Mouse (Mus musculus) cerebellum, postnatal 10 days (tissue): ENCODE results near the gene Yy1.
A peak's percentile ranks its signal among the peaks of the same experiment; 100 is the strongest.
"Not testable (repeated sequence)": the region's sequence is repeated elsewhere in the genome, so short reads cannot be mapped to it uniquely, and the experiment has no call there.

Source experiments
- DNase-seq, 2 experiments: peaks; one replicate each; pipeline ENCODE4 v3.0.0; 2021; ENCODE audit warnings: mixed read lengths in 2 of 2

The Yy1 gene

DNA sequence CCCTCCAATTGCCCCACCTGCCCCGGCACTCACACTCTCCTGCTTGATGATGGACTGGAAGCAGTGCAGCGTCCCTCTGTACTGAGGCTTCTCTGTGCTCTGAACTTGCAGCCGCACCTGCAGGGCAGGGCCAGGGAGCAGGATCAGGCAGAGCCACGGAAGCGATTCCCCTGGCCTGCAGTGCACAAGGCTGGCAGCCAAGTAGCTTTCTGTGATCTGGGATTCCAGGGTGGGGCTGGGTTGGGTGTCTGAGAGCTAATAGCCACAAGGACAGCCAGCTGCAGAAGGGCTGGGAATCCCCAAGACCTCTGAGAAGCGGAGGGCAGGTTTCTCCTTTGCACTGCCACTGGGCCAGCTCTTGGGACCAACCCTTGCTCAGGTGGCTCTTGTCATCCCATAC is 34.9 kb downstream of the Yy1 start:
- DNase-seq: peak in 1 of 2 experiments; percentile 9

DNA sequence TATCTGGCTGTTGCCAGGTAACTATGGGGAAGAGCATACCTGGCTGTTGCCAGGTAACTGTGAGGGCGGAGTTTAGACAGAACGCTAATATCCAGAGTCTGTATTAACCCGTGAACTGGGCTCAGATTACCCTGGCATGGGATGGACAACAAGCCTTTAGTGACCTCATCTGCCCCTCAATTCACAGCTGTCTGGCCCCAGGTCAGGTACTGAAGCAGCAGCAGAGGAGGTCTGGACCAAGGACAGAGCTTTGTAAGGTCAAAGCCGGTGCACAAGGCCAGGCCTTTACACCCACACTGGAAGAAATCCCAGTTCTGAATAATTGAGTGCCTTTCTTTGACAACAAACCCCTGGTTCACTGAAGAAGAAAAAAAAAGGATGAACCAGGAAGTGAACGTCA is 36.9 kb downstream of the Yy1 start:
- DNase-seq: no peak

DNA sequence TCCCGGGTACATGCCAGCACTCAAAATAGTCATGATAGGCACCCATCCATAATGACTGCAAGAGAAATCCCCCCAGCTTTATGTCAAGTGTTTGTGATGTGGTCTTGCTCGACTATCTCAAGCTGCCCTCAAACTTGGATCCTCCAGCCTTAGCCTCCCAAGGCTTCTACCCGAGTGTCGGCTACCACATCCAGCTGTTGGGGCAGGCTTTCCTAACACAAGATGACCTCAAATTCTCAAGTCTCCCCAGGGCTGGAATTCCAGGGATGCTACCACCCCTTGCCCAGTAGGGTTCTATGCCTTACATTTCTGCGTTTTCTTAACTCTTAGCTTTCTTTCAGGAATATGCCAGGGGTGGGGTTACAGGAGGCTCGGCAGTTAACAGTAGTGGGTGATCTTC is 37.6 kb downstream of the Yy1 start:
- DNase-seq: no peak

DNA sequence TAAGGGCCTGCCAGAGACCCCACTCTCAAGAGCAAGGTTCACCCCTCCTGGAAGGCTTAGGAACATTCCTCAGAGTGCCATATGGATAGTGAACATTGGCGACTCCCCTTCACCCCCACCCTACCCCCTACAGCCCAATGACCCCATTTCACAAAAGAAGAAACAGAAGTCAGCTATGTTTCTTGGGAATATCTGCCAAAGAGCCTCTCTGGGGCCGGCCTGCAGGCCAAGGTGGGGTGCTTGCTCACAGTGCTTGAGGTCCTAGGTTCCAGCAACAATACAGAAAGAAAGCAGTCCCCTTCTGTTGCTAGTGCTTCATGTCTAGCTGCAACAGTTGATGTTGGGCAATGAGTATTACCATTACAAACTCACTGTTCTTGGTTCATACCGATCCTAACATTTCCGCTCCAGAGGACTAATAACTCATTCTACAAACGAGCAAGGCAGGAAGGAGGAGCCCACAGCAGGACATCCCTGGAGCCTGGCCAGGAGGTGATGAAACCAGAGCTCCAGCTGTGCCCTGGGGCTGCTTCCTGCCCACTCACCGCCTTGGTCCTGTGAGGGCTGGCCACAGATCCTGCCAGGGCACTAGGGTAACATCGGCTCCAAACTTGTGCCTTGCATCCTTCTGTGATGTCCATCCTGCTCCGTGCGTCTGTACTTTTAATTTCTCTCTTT is 39.3 kb downstream of the Yy1 start:
- peak; percentile 75 to 76 for DNase-seq

DNA sequence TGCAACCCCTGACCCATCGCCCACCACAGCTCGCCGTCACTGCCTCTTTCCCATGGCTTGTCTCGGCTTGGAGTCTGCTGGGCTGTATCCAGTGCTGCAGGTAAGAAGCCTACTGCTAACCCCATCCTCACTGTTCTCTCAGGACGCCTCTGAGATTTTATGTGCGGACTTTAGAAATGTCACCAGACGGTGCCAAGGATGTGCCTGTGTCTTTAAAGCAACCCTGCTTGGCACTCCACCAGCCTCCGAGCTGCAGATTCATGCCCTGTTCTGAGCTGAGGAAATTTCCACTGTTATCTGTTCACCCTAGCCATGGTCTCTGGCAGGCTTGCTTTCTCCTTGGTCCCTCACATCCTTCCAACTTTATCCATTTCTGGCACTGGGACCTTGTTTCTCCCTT is 40.1 kb downstream of the Yy1 start:
- peak; percentile 65 to 70 for DNase-seq

DNA sequence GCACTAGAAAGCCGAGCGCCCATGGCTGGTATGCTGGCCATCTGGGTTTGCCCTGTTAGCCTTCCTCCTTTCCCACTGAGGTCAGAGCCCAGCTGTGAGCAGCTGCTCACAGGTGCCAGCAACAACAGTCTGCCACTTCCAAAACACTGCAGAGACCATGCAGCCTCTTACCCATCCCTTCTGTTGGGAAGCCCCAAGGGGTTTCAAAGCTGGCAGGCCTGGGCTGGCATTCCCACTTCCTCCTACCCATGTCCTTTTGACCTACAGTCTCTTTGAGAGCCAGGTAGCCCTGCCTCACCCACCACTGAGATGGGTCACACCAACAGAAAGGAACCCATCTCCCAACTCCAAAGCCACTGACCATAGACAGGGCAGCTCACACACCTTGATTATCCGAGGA is 40.6 kb downstream of the Yy1 start:
- DNase-seq: peak in 1 of 2 experiments; percentile 24

DNA sequence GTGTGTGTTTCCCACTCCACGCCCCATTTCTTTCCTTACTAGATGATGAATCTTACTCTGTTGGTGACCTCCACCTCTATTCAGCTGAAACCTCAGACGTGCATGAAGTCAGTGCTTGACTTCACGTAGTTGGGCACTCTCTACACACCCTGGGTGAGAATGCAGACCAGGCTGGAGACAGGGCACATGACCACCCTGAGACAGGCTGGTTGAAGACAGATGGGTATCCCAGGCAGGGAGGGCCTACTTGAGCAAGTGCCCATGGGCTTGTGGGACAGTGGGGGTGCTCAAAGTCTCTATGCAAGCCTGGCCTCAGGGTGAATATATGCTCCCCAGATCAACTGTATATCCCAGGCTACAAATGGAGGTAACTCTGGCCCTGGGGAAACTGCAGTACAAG is 41.6 kb downstream of the Yy1 start:
- DNase-seq: no peak

DNA sequence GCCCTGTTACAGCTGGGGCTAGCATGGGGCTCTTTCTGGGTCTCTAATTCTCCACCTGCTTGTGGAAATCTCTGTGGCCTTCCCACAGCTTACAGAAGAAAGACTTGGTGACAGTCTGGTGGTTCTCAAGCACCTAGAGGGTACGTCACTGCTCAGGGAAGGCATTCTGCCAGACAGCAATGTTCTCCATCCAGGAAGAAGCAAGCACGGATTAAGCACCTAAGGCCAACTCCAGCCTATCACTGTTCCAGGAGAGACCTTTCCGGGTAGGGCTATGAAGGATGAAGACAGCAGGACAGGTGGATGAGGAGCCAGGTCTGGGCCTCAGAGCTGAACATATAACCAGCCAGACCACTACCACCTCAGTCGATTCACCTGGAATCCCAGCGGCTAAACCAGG is 42.0 kb downstream of the Yy1 start:
- peak in 1 of 2 experiments; percentile 38 for DNase-seq

DNA sequence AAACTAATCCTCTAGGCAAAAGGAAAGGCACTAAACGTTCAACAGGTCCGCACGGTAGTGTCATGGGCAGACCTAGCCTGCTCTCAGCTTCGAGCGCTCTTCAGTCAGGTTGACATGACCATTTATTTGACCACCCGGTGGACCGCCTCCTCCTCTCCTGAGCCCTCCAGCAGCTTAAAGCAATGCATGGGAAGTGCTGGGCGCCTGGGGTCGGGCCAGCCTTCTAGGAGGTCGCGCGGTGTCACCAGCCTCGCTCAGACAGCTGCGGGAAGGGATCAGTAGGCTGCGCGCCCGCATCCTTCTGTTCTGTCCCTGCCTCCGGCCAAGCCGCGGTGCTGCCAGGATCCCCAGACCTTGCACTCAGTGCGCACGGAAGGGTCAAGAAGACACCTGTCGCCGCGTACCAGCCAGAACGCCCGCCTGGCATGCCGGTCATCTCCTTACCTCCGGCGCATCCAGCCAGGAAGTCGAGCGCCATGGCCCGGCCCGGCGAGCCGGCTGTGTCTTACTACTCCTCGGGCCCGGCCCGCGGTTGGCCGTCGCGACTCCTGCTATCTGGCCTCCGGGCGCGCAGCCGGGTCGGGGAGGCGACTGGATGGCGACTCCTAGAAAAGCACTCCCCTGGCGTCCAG is 42.6 kb downstream of the Yy1 start:
- DNase-seq: no peak

DNA sequence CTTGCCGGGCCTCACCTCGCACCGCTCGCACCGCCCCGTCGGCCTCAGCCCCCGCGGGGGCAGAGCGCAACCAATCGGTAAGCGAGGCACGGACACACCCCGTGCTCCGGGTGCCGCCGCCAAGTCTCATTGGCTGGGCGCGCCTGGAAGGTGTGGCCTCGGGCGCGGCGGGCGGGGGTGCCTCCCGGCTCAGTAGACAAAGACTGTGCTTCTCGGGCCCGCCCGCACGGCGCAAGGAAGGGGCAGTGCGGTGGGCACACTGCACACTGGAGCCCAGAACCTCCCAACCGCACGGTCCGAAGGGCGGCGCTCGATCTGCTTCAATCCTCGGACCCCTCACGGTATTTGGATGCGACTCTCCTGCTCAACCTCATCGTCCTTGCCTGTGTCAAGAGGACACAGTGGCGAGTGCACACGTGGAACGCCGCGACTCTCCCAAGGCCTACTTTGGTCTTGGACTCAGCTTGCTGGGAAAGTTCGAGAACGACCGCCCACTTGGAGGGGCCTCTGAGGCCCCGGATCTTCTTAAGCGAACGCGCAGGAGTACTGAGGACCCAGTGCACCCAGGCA is 43.2 kb downstream of the Yy1 start, which contains the start of the genes Slc25a29 and Slc25a47:
TSS of gene Slc25a29 (minus strand) at position 44 of the 570 bp plus-strand sequence.
TSS of gene Slc25a47 (plus strand) at position 207 of the 570 bp plus-strand sequence.
- DNase-seq: peak; percentile 99

DNA sequence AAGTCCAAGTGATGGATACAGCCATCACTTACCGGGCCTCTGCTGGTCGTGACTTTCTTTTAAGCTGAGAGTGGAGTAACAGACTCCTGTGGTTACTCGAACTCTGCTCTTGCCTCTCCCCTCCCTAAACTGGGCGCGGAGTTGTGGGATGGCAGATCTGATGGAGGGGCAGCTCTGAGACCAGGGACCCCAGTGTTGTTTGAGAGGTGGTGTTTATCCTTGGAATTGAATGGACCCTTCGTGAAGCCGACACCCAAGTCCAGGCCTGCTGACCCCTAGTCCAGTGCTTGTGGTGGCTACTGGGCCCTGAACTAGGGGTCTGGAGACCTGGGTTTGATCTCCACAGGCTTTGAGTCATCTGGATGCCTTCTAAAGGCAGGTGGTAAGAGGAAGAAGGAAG is 43.9 kb downstream of the Yy1 start:
- no peak for DNase-seq

DNA sequence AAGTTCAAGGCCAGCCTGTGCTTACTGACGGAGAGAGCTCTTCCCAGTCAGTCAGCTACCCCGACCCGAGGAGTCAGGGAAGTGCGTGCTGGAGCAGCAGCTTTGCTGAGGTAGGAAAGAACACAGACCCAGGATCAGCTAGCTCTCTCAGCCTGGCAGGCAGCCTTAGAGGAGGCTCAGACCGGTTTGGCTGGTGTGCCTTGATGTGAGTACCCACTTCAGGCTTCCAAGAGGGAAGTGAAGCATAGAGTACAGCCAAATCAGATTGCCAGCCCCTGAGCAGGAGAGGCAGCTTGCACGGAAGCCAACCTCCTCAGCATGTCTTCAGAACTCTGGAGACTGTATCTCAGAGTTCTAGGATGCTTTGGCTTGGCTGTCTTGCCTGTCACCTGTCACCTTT is 48.4 kb downstream of the Yy1 start:
- peak; percentile 67 to 75 for DNase-seq

DNA sequence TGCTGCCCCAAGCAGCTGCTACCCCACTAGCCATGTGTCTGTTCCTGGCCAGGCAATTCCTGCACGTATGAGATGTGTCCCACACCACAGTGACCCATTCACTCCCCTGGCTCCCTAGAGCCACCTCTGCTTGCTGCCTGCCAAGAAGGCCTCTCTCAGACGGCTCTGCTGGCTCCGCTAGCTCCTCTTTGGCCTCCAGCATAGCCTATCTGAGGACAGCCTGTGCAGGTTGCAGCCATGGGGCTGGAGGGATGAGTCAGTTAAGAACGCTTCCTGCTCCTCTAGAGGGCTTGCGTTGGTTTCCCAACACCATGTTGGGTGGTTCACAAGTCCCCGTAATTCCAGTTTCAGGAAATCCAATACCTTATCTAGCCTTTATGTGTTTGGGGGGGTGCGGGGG is 49.9 kb downstream of the Yy1 start:
- no peak for DNase-seq

DNA sequence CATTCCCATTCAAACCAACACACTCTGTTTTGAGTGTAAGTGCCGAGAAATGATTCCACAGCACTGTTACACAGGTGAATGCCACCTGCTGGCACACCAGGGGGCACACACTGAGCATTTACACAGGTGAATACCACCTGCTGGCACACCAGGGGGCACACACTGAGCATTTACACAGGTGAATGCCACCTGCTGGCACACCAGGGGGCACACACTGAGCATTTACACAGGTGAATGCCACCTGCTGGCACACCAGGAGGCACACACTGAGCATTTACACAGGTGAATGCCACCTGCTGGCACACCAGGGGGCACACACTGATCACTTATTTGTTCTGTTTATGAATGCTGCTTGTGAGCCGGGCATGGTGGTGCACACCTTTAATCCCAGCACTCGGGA is 55.3 kb downstream of the Yy1 start:
- DNase-seq: not testable (repeated sequence)

DNA sequence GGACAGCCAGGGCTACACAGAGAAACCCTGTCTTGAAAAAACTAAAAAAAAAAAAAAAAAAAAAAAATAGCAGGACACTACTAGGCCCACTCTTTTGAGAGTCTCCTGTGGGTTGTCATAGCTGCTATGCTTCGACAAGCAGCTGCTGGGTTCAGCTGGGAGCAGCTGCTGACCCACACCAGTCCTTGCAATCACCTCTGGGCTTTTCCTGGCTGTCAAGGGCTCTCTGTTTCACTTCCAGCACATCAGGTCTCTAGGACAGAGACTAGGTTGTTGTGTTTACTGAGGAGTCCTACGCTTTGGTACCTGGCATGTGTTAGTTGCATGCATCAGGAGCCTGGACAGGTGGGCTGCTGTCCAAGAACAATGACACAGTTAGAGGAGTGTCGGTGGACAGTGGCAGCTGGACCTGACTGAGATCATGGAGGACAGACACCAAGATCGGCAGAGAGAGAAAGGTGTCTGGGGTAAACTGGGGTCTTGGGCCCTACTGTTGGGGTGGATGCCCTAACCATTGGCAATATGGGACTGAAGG is 56.8 kb downstream of the Yy1 start:
- DNase-seq: no peak

DNA sequence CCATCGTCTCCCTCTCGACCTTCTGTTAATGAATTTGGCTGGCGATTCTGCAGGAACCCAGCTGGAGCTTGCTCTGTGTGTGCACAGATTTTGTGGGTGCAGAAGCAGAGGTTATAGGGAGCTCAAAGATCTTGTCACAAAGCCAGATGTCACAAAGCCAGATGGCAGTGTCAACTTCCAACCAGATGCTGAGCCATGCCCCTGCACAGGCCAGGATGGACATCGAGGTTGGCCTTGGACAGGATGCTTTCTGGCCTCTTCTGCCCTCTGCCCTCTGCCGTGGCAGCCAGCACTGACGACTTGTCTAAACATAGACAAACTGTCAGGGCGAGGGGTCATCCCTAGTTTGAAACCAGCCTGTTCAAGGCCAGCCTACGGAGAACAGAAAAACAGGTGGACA is 57.4 kb downstream of the Yy1 start:
- DNase-seq: peak in 1 of 2 experiments; percentile 22

DNA sequence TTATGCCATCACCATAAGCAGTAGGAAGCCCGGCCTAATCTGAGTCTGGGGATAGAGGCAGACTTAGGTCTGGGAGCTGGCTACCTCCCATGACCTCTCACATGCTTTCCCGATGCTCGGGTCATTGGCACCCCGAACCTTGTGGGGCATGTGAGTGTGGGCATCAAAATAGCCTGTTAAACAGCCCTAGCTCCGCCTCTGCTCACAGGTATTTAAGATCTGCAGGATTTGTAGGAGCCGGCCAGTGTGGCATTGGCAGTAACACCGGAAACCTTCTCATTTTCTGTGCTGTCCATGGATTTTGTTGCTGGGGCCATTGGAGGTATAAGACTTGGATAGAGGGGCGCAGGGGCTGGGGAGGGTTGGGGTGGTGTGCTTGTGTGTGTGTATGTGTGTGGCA is 58.1 kb downstream of the Yy1 start:
- DNase-seq: no peak

DNA sequence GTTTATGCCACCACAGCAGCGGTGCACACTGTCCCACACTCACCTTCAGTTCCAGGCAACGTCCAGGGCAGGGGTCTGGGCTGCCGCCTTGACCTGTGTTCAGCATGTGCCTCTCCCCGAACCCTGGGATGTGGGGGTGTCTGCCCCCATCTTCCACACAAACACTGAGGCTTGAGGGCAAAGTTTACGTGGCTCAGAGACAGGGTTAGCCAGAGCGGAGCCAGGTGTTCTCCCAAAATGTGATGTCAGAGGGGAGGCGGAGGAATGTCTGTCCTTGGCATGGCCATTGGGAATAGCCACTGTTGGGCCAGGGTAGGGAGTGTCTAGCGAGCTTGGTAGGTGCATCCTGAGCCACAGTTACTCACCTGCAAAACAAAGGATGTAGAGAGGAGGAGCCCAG is 60.0 kb downstream of the Yy1 start:
- no peak for DNase-seq

DNA sequence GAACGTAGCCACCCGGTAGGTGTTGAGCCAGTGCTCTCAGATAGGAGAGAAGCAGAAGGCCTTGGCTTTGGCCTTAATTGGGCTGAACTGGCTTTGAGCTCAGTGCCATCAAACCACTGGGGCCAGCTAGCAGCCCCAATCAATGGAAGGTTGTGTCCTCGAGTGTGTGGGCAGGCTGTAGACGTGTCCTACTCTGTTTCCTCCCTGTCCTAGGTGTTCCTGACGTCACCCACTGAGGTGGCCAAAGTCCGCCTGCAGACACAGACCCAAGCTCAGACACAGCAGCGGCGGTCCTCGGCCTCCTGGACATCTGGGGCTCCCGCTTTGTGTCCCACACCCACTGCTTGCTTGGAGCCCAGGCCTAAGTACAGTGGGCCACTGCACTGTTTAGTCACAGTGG is 62.3 kb downstream of the Yy1 start:
- no peak for DNase-seq

DNA sequence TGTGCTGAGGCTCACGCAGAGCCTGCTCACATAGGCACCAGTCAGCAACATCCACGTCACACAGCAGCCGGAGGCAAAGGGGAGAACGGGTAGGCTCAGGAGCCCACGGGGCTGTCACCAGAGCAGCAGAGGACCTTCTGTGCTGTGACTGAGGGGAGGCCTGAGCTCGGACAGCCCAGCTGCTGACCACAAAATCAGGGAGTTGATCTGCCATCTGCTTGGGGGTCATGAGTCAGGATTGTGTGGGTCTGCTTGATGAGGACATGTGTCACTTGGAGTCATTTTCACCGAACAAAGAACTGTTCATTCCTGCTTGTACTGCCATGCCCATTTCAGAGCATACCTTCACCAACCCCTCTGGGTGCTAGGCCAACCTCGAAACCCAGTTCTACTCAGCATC is 63.4 kb downstream of the Yy1 start:
- no peak for DNase-seq

DNA sequence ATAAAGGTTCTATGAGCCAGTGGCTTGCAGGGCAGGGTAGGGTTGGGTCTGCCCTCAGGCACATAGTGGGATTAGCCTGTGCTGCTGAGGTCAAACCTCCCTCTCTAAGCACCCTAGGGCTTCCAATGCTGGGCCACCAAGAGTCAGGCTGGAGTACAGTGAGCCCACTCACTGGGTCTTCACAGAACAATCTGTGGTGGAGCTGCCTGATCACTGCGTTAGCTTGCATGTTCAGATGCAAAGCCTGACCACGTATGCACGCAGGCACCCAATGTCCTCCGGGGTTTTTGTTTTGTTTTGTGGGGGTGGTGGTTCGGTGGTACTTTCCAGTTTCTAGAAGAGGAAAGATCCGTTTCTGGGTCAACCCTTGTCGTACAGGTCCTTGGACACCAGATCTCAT is 64.3 kb downstream of the Yy1 start:
- DNase-seq: no peak

DNA sequence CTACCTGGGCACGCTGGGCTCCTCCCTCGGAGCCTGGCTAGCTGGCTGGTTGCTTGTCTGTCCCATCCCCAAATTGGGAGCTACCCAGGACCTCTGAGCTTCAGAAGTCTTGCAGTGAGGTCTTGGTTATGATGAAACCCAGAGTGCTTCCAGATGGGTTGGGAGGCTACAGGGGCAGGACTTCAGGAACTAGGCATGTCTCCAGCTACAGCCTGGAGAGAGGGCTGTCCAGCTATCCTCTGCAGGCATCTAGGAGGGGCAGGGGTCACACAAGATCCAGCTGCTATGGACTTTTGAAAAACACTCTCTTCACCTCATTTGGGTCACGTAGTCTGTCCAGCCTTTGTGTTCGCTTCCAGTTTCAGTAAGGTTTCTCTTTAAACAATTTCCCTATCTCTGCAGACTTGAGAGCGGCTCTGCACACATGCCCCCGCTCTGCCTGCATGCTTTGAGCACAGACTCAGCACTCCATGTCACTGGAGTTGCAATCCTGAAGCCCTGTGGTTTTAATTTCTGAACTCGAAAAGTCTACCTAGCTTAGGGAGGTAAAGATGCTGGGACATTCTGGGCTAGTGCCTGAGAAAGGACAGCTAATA is 64.9 kb downstream of the Yy1 start:
- no peak for DNase-seq

DNA sequence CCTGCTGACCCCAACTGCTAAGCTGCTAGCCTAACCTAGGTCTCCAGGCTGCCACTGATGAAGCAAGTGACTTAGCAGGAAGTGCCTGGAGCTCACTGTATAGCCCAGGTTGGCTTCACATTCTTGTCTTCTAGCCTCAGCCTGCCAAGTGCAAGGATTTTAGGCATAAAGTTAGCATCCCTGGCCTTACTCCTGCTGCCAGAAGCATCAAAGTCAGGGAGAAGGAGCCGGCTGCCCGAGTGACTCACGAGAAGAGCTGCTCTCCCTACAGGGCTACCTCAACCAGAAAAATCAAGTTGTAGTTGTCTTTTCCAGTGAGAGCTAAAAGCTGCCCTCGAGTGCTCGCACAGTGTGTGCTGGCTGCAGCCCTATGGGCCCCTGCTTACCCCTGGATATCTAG is 65.7 kb downstream of the Yy1 start:
- no peak for DNase-seq

DNA sequence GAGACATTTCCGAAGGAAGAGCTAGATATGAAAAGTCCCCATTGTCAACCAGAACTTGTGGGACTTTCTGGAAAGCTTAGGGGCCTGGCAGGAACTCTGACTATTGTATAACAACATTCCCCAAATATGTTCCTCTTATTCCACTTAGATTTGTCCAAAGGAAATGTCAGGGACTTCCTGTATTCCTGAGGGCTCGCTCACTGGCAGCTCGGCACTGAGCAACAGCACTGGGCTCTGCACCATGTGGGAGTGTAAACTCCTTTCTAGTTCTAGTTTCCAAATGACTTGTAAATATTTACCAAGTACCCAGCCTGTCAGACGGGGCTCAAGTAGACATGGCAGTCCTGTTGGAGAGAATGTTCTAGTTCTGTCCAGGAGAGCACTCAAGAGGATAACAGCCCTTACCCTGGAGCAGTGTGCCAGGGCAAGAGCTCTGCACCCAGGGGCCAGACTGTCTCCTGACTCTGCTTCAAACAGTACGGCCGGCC is 72.3 kb downstream of the Yy1 start:
- no peak for DNase-seq
